Mouse (Mus musculus) limb, embryonic 11.5 days (tissue): ENCODE measurements around the gene Ubc. TPM values are rescaled to one million over a fixed set of nuclear protein-coding genes. Genes with fewer than 3 reads are reported as not detected.

Experiments
- ATAC-seq: fragments of 200-750 bp; cut with Nextera tagmentation; 2 replicates; pipeline ENCODE4 v1.8.0; 2017; ENCODE audit warnings: low read depth; ENCODE audit not compliant: insufficient number of reproducible peaks, low FRiP score, low TSS enrichment
- DNase-seq: peaks from one replicate; pipeline ENCODE4 v3.0.0-alpha.2; 2015; ENCODE audit warnings: low spot score
- H3K27ac ChIP-seq: fragments of 300-500 bp; sonication (generic); replicated peaks from 2 replicates; pipeline ENCODE4 v1.5.1; 2014; ENCODE audit warnings: low read depth, mild to moderate bottlenecking, low read length
- H3K27me3 ChIP-seq: fragments of 300-500 bp; sonication (generic); 2 replicates; pipeline ENCODE4 v1.6.1; 2014; ENCODE audit warnings: mild to moderate bottlenecking, low read length, mixed read lengths; ENCODE audit not compliant: control insufficient read depth, insufficient read depth
- H3K36me3 ChIP-seq: fragments of 300-500 bp; sonication (generic); 2 replicates; pipeline ENCODE4 v1.6.1; 2014; ENCODE audit warnings: mild to moderate bottlenecking, low read length, moderate library complexity, mixed read lengths; ENCODE audit not compliant: control insufficient read depth, insufficient read depth
- H3K4me1 ChIP-seq: fragments of 300-500 bp; sonication (generic); 2 replicates; pipeline ENCODE4 v1.6.1; 2014; ENCODE audit warnings: low read length, mixed read lengths; ENCODE audit not compliant: control insufficient read depth, insufficient read depth
- H3K4me2 ChIP-seq: fragments of 300-500 bp; sonication (generic); 2 replicates; pipeline ENCODE4 v1.6.1; 2014; ENCODE audit warnings: low read depth, mild to moderate bottlenecking, moderate library complexity; ENCODE audit not compliant: severe bottlenecking
- H3K4me3 ChIP-seq: fragments of 300-500 bp; sonication (generic); 2 replicates; pipeline ENCODE4 v1.5.1; 2014; ENCODE audit warnings: low read depth, low read length
- H3K9ac ChIP-seq: fragments of 300-500 bp; sonication (generic); 2 replicates; pipeline ENCODE4 v1.6.1; 2014; ENCODE audit warnings: mild to moderate bottlenecking, low read length
- H3K9me3 ChIP-seq: fragments of 300-500 bp; sonication (generic); 2 replicates; pipeline ENCODE4 v1.6.1; 2016; ENCODE audit warnings: low read length; ENCODE audit not compliant: control insufficient read depth
- WGBS: fragments of 180-500 bp; shearing (Covaris S2); extraction: QIAGEN DNeasy Blood & Tissue Kit; methylation state at CpG from one replicate; pipeline ENCODE4 v1.1.7; 2014; 5-methylcytosine and 5-hydroxymethylcytosine counted together
- polyA plus RNA-seq: library from polyadenylated mRNA; unstranded; fragments of >200 nt; fragmentation: Nextera tagmentation; extraction: Ambion mirVana; gene quantifications from 2 replicates; pipeline ENCODE4 v1.2.1, GENCODE M21; 2014

The Ubc gene
- polyA plus RNA-seq, 1 experiment from 2014 or later, result 979 TPM

DNA sequence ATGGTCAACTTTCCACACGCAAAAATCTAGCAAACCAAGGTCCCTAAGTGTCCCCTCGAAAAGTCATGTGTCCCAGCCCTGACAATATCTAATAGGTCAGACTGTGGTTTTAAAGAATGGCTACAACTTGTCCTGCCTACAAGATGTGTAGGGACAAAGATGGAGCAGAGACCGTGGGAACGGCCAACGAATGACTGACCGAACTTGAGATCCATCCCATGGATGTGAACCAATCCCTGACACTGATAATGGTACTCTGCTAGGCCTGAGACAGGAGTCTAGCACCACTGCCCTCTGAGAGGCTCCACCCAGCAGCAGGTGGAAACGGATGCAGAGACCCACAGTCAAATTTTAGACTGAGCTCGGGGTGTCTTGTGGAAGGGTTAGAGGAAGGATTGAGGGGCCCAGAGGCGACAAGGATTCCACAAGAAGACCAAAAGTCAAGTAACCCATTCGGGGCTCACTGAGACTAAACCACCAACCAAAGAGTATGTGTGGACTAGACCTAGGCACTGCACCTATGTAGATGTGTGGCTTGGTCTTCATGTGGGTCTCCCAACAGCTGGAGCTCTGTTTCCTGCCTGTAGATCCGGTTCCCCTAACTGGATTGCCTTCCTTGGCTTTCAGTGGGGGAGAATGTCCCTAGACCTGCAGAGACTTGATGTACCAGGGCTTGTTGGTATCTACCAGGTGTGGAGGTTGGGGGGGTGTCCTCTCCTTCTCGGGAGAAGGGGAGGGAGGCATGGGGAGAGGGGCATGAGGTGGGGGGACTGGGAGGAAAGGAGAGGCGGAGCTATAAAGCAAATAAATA lies 17.2 kb upstream of the Ubc start:
- Histone ChIP-seq H3K27ac (no peak overlapping the region), H3K4me2 (peak overlapping the region; percentile 46), H3K4me3 (peak overlapping the region; percentile 35), H3K27me3 (no peaks in the 10 kb centered on the region), H3K9ac (no peak overlapping the region), H3K4me1 (peaks cover 11% of the 10 kb centered on the region; the same call in 1 of the 2 replicates), H3K36me3 (no peaks in the 10 kb centered on the region), H3K9me3 (no peaks in the 10 kb centered on the region)
- ATAC-seq (no peak), DNase-seq (no peak)
- 58% methylated on average over 13 of the region's 13 CpGs for WGBS

DNA sequence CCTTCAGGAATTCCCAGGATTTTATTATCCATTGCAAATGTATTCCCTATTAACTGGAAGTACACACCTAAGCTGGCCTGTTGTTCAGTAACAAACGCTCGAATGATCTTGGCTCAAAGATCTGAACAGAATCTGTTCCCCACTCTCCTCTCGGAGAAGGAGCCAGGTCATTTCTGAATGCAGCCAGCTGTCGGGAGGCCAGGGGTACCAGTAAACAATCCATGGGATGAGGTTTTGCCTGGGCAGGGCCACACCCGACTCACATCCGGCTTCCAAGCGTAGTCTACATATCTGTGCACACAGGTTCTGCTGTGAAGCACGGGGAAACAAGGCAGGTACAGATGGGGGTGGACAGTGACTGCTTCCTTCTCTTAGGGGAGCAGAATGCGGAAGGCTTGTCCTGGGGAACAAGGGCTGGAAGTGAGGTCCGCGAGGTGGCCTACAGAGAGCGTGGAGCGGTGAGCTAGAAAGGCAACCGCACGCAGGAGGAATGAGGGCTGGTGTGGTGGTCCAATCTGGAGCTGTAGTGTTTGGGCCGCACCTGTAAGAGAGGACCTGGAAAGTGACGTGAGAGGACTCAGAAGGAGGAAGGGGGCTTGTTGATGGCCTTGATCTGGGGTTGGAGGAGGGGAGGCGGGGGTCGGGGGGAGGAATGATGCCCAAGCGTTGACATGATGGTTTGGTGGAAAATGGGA lies 16.5 kb upstream of the Ubc start:
- H3K4me3 ChIP-seq, result peak overlapping the region; percentile 35
- peak overlapping the region; percentile 44 for H3K9ac ChIP-seq
- WGBS, result 3% methylated on average over 20 of the region's 20 CpGs
- H3K4me2 ChIP-seq, result peak overlapping the region; percentile 46
- 0 out of 2 replicates have a peak overlapping the region, but pooled peaks have one; percentile 0 for H3K27ac ChIP-seq
- H3K27me3 ChIP-seq, result no peaks in the 10 kb centered on the region
- no peaks in the 10 kb centered on the region for H3K36me3 ChIP-seq
- DNase-seq (peak; percentile 73), ATAC-seq (no peak)
- H3K9me3 ChIP-seq, result no peaks in the 10 kb centered on the region
- H3K4me1 ChIP-seq, result peaks cover 11% of the 10 kb centered on the region; the same call in 1 of the 2 replicates

GRCm38 (mm10) chr5:125405546-125406248 lies 15.7 kb upstream of the Ubc start:
- peak overlapping the region; percentile 35 for H3K4me3 ChIP-seq
- peak overlapping the region; percentile 56 for H3K9ac ChIP-seq
- H3K4me2 ChIP-seq, result peak overlapping the region; percentile 71
- H3K36me3 ChIP-seq, result no peaks in the 10 kb centered on the region
- no peaks in the 10 kb centered on the region for H3K27me3 ChIP-seq
- H3K9me3 ChIP-seq, result no peaks in the 10 kb centered on the region
- ATAC-seq (peak; percentile 42; the same call in 1 of the 2 replicates), DNase-seq (peak; percentile 96)
- under 1% methylated on average over 31 of the region's 31 CpGs for WGBS
- peaks cover 11% of the 10 kb centered on the region; the same call in 1 of the 2 replicates for H3K4me1 ChIP-seq
- H3K27ac ChIP-seq, result no peak overlapping the region

- WGBS, result under 1% methylated on average over 28 of the region's 28 CpGs
- H3K4me2 ChIP-seq, result peak overlapping the region; percentile 71
- H3K9me3 ChIP-seq, result no peaks in the 10 kb centered on the region
- no peaks in the 10 kb centered on the region for H3K36me3 ChIP-seq
- DNase-seq (peak; percentile 86), ATAC-seq (0 out of 2 replicates have a peak, but pooled peaks have one; percentile 27)
- peak overlapping the region; percentile 35 for H3K4me3 ChIP-seq
- H3K27me3 ChIP-seq, result no peaks in the 10 kb centered on the region
- peak overlapping the region; percentile 57; the same call in 1 of the 2 replicates for H3K27ac ChIP-seq
- peak overlapping the region; percentile 56 for H3K9ac ChIP-seq
- peaks cover 11% of the 10 kb centered on the region; the same call in 1 of the 2 replicates for H3K4me1 ChIP-seq
These were observed 15.0 kb upstream of the Ubc start for GRCm38 (mm10) chr5:125404903-125405545.

- ATAC-seq (no peak), DNase-seq (no peak)
- H3K36me3 ChIP-seq, result no peaks in the 10 kb centered on the region
- H3K9ac ChIP-seq, result peak overlapping the region; percentile 56; the same call in 1 of the 2 replicates
- H3K9me3 ChIP-seq, result no peaks in the 10 kb centered on the region
- peaks cover 8% of the 10 kb centered on the region; the same call in 1 of the 2 replicates for H3K4me1 ChIP-seq
- WGBS, result 2% methylated on average over 7 of the region's 7 CpGs
- H3K27ac ChIP-seq, result peak overlapping the region; percentile 57; the same call in 1 of the 2 replicates
- H3K4me3 ChIP-seq, result peak overlapping the region; percentile 35
- no peaks in the 10 kb centered on the region for H3K27me3 ChIP-seq
- H3K4me2 ChIP-seq, result peak overlapping the region; percentile 71
These were observed 14.5 kb upstream of the Ubc start for GRCm38 (mm10) chr5:125404536-125404902.

DNA sequence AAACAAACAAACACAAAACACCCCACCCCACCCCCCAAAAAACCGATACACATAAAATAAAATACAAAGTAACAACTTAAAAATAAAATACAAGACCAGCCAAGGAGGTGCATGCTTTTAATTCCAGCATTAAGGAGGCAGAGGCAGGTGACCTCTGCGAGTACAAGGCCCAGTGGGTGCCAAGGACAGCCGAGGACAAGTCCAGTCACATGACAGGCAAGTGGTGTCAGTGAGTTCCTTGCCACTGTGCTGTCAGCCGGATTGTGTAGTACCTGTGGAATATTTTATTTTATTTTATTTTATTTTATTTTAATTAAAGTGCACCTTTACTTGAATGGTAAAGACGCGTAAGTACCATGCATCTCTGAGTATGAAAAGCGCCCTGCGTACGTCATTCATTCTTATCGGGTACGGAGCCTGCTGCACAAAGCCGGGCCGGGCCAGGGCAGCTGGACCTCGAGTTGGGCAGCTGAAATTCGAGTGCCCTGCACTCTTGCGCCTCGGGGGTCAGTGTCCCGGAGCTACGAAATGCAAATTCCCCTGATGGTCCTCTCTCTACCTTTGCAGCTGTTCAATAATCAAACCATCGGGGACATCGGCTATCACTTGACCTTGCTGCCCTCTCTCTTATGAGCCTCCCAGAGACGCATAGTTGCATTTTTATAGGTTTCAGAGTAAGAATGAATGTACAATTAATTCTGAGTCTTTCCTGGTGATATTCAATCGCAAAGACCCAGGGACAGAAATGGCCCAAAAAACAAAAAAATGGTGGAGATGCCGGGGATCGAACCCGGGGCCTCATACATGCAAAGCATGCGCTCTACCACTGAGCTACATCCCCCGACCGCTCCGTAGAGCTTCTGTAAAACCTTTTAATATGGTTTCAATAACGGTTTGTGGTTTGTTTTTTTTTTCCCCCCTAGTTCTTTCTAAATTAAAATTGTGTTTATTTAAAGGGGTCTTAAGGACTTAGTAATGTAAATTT lies 13.8 kb upstream of the Ubc start:
- WGBS, result 13% methylated on average over 31 of the region's 31 CpGs
- H3K4me2 ChIP-seq, result peak overlapping the region; percentile 51
- H3K27ac ChIP-seq, result no peak overlapping the region
- no peaks in the 10 kb centered on the region for H3K27me3 ChIP-seq
- H3K4me1 ChIP-seq, result peaks cover 8% of the 10 kb centered on the region; the same call in 1 of the 2 replicates
- ATAC-seq (no peak), DNase-seq (peak; percentile 93)
- no peaks in the 10 kb centered on the region for H3K36me3 ChIP-seq
- H3K4me3 ChIP-seq, result peak overlapping the region; percentile 26
- H3K9ac ChIP-seq, result 0 out of 2 replicates have a peak overlapping the region, but pooled peaks have one; percentile 14
- H3K9me3 ChIP-seq, result no peaks in the 10 kb centered on the region

GRCm38 (mm10) chr5:125402991-125403390 lies 13.0 kb upstream of the Ubc start:
- no peak overlapping the region for H3K4me2 ChIP-seq
- H3K9me3 ChIP-seq, result no peaks in the 10 kb centered on the region
- 53% methylated on average over 6 of the region's 6 CpGs for WGBS
- DNase-seq, result no peak
- H3K27ac ChIP-seq, result no peak overlapping the region
- no peaks in the 10 kb centered on the region for H3K36me3 ChIP-seq
- no peak overlapping the region for H3K9ac ChIP-seq
- no peak for ATAC-seq
- H3K4me1 ChIP-seq, result peaks cover 8% of the 10 kb centered on the region; the same call in 1 of the 2 replicates
- H3K4me3 ChIP-seq, result no peak overlapping the region
- H3K27me3 ChIP-seq, result no peaks in the 10 kb centered on the region
